ENCODE assay signal across 23 mouse cellular contexts in the genomic region with DNA sequence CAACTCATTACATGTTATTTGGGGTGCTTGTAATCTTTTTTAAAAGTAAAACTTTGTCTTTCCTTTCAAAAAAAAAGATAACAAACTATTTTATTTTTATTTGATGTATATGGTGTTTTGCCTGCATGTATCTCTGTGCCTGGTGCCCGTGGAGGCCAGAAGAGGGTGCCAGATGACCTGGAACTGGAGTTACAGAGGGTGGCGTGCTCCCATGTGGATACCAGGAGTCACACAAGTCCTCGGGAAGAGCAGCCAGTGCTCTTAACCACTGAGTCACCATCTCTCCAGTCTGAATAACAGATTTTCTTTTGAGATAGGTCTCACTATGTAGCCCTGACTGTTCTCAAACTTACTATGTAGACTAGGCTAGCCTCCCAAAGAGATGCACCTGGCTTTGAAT. TPM values are rescaled to one million over a fixed set of nuclear protein-coding genes. Genes with fewer than 3 reads are reported as not detected.
DNase-seq lines count a peak whose midpoint lies in the region; ATAC-seq and TF ChIP-seq lines count a peak whose summit lies in the region.
"Had no signal": no experiment of that assay in that cellular context is flagged by ENCODE, and none has a peak within 500 bp of the region (broad histone marks: within the 10 kb centered on the region; RNA-seq: fewer than 3 reads in every experiment).

No protein-coding gene starts in this region.

- H3K9me3 ChIP-seq in midbrain, embryonic 11.5 days (ENCODE audit: control insufficient read depth, low read length) = no peaks in the 10 kb centered on the region
- no peaks in the 10 kb centered on the region for H3K9me3 ChIP-seq in midbrain, embryonic 14.5 days (ENCODE audit: control insufficient read depth, low read length)
- no peaks in the 10 kb centered on the region for H3K9me3 ChIP-seq in hindbrain, embryonic 16.5 days (ENCODE audit: control insufficient read depth, low read length)
- H3K9me3 ChIP-seq: embryonic facial prominence, embryonic 15.5 days; forebrain, embryonic 10.5 days; forebrain, embryonic 15.5 days; heart, embryonic 13.5 days; hindbrain, embryonic 15.5 days had no signal

- no peak overlapping the region for H3K4me2 ChIP-seq in midbrain, embryonic 11.5 days
- H3K4me2 ChIP-seq in midbrain, embryonic 14.5 days (ENCODE audit: low read length) = no peak overlapping the region
- H3K4me2 ChIP-seq in hindbrain, embryonic 16.5 days (ENCODE audit: low read length) = no peak overlapping the region
- H3K4me2 ChIP-seq: embryonic facial prominence, embryonic 15.5 days; forebrain, embryonic 15.5 days; heart, embryonic 13.5 days; hindbrain, embryonic 15.5 days had no signal

- peaks cover 36% of the 10 kb centered on the region; the same call in 1 of the 2 replicates for H3K4me1 ChIP-seq in kidney, adult 2 months (ENCODE audit: control insufficient read depth, insufficient read depth, low read length)
- no peaks in the 10 kb centered on the region for H3K4me1 ChIP-seq in midbrain, embryonic 11.5 days (ENCODE audit: control insufficient read depth, insufficient read depth, low read length)
- H3K4me1 ChIP-seq in midbrain, embryonic 14.5 days (ENCODE audit: control insufficient read depth, insufficient read depth, low read length) = no peaks in the 10 kb centered on the region
- H3K4me1 ChIP-seq in hindbrain, embryonic 16.5 days (ENCODE audit: control insufficient read depth, insufficient read depth, low read depth, low read length) = 0 out of 2 replicates have a peak, but pooled peaks cover under 1% of the 10 kb centered on the region
- H3K4me1 ChIP-seq: forebrain, embryonic 15.5 days; hindbrain, embryonic 15.5 days had no signal

- no peaks in the 10 kb centered on the region for H3K27me3 ChIP-seq in kidney, adult 2 months (replicated peaks; ENCODE audit: control insufficient read depth, insufficient read depth, low read length)
- no peaks in the 10 kb centered on the region for H3K27me3 ChIP-seq in midbrain, embryonic 11.5 days (ENCODE audit: control insufficient read depth, insufficient read depth, low read length)
- no peaks in the 10 kb centered on the region for H3K27me3 ChIP-seq in midbrain, embryonic 14.5 days (ENCODE audit: control insufficient read depth, insufficient read depth, low read length)
- H3K27me3 ChIP-seq in hindbrain, embryonic 16.5 days (replicated peaks; ENCODE audit: control insufficient read depth, insufficient read depth, low read length) = no peaks in the 10 kb centered on the region
- H3K27me3 ChIP-seq: embryonic facial prominence, embryonic 15.5 days; forebrain, embryonic 15.5 days; heart, embryonic 13.5 days; hindbrain, embryonic 15.5 days; Patski had no signal

- no peak for ATAC-seq in midbrain, embryonic 11.5 days (ENCODE audit: low FRiP score)
- no peak for ATAC-seq in midbrain, embryonic 14.5 days (ENCODE audit: low FRiP score, low TSS enrichment)
- ATAC-seq in hindbrain, embryonic 16.5 days = no peak
- ATAC-seq: forebrain, embryonic 15.5 days; Patski had no signal

- WGBS in kidney, adult 2 months = 63% methylated on average over 3 of the region's 3 CpGs
- 88% methylated on average over 3 of the region's 3 CpGs for WGBS in midbrain, embryonic 11.5 days
- 85% methylated on average over 3 of the region's 3 CpGs for WGBS in midbrain, embryonic 14.5 days
- WGBS in hindbrain, embryonic 16.5 days = 86% methylated on average over 3 of the region's 3 CpGs

- no peak for DNase-seq in kidney, adult 2 months
- no peak for DNase-seq in kidney, adult 8-10 months
- peak; percentile 72 for DNase-seq in midbrain, embryonic 11.5 days (ENCODE audit: low spot score, missing footprints)
- no peak for DNase-seq in midbrain, embryonic 14.5 days
- DNase-seq in ZHBTc4 (ENCODE audit: low read depth, low spot score) = peak; percentile 48
- DNase-seq in kidney, adult 11 months = no peak
- DNase-seq: adrenal gland, adult 2 months; adrenal gland, postnatal 36 days; cerebellum, adult 11 months; cerebellum, adult 8-10 months; cerebellum, postnatal 14 days; embryo, embryonic 11 days; gastrocnemius, postnatal 36 days; heart, adult 11 months; heart, postnatal 36 days had no signal

- H3K27ac ChIP-seq in kidney, adult 2 months (ENCODE audit: insufficient read depth, low read depth, low read length) = no peak overlapping the region
- no peak overlapping the region for H3K27ac ChIP-seq in midbrain, embryonic 11.5 days (ENCODE audit: low read depth, low read length)
- no peak overlapping the region for H3K27ac ChIP-seq in midbrain, embryonic 14.5 days (replicated peaks; ENCODE audit: low read depth, low read length)
- no peak overlapping the region for H3K27ac ChIP-seq in hindbrain, embryonic 16.5 days (ENCODE audit: low read depth, low read length)
- H3K27ac ChIP-seq: embryonic facial prominence, embryonic 15.5 days; forebrain, embryonic 10.5 days; forebrain, embryonic 15.5 days; heart, embryonic 13.5 days; hindbrain, embryonic 15.5 days had no signal

- TF ChIP-seq POLR2A in kidney, adult 2 months (IDR thresholded peaks at IDR 0.05; ENCODE audit: low read depth, low read length) = no peak

- H3K4me3 ChIP-seq in kidney, adult 2 months (ENCODE audit: insufficient read depth, low read depth, low read length) = no peak overlapping the region
- H3K4me3 ChIP-seq in midbrain, embryonic 11.5 days (ENCODE audit: low read depth, low read length) = no peak overlapping the region
- no peak overlapping the region for H3K4me3 ChIP-seq in midbrain, embryonic 14.5 days (replicated peaks; ENCODE audit: low read depth, low read length)
- no peak overlapping the region for H3K4me3 ChIP-seq in hindbrain, embryonic 16.5 days (ENCODE audit: low read length)
- H3K4me3 ChIP-seq: embryonic facial prominence, embryonic 15.5 days; erythroblast, embryonic 14.5 days; forebrain, embryonic 10.5 days; forebrain, embryonic 15.5 days; heart, embryonic 13.5 days; hindbrain, embryonic 15.5 days had no signal

- 0 out of 2 replicates have a peak, but pooled peaks have one; percentile 21 for TF ChIP-seq CTCF in kidney, adult 2 months (conservative IDR thresholded peaks at IDR 0.05; ENCODE audit: insufficient read depth, insufficient read length, low read depth, low read length)

- no peak overlapping the region for H3K9ac ChIP-seq in midbrain, embryonic 11.5 days (ENCODE audit: low read length)
- H3K9ac ChIP-seq in midbrain, embryonic 14.5 days (replicated peaks; ENCODE audit: low read length) = no peak overlapping the region
- H3K9ac ChIP-seq in hindbrain, embryonic 16.5 days (ENCODE audit: low read depth, low read length) = no peak overlapping the region
- H3K9ac ChIP-seq: embryonic facial prominence, embryonic 15.5 days; forebrain, embryonic 15.5 days; heart, embryonic 13.5 days; hindbrain, embryonic 15.5 days had no signal

- H3K36me3 ChIP-seq in kidney, adult 2 months (ENCODE audit: control insufficient read depth, insufficient read depth, low read length) = no peaks in the 10 kb centered on the region
- no peaks in the 10 kb centered on the region for H3K36me3 ChIP-seq in midbrain, embryonic 11.5 days (ENCODE audit: control insufficient read depth, insufficient read depth, low read length)
- H3K36me3 ChIP-seq in midbrain, embryonic 14.5 days (ENCODE audit: control insufficient read depth, insufficient read depth, low read length) = no peaks in the 10 kb centered on the region
- H3K36me3 ChIP-seq in hindbrain, embryonic 16.5 days (ENCODE audit: control insufficient read depth, insufficient read depth, low read length) = no peaks in the 10 kb centered on the region
- H3K36me3 ChIP-seq: embryonic facial prominence, embryonic 15.5 days; forebrain, embryonic 10.5 days; forebrain, embryonic 15.5 days; heart, embryonic 13.5 days; hindbrain, embryonic 15.5 days had no signal

RNA-seq across cellular contexts. Expression of gene Bid, which starts 7.2 kb away (rescaled TPM):
- polyA plus RNA-seq in kidney, adult 2 months (2012; rRNA removed) = 59.8 and 60.6 TPM in 2 replicates
- polyA plus RNA-seq in midbrain, embryonic 11.5 days (2014; fragmentation: Nextera tagmentation; extraction: Ambion mirVana) = 16.3 and 17.6 TPM in 2 replicates
- polyA plus RNA-seq in midbrain, embryonic 14.5 days (2014; fragmentation: Nextera tagmentation; extraction: Ambion mirVana) = 41.7 and 46.4 TPM in 2 replicates
- 43.0 and 45.6 TPM in 2 replicates for polyA plus RNA-seq in hindbrain, embryonic 16.5 days (2015; fragmentation: Nextera tagmentation; extraction: Ambion mirVana)

Comparison
In these comparisons a context has a peak if more than half of its experiments do, and no peak if none do; other contexts are left out.
1. DNase-seq: peak in midbrain, embryonic 11.5 days (single experiment) and ZHBTc4 (single experiment); none in kidney, adult 2 months (single experiment), kidney, adult 8-10 months (0 of 2), midbrain, embryonic 14.5 days (single experiment) and kidney, adult 11 months (single experiment).